Mouse (Mus musculus) MEL (cell line): Measurements from ENCODE around the gene Zbp1. TPM values are rescaled to one million over a fixed set of nuclear protein-coding genes. Genes with fewer than 3 reads are reported as not detected.

ENCODE experiments used
- DNase-seq: peaks from one replicate; pipeline ENCODE4 v3.0.0; 2011; ENCODE audit warnings: low read depth, low spot score
- H3K27ac ChIP-seq: 2 replicates; pipeline ENCODE4 v1.5.1; 2012; ENCODE audit warnings: low read depth, mild to moderate bottlenecking, control low read depth, low read length, moderate library complexity; ENCODE audit not compliant: control insufficient read depth
- H3K27me3 ChIP-seq, 2 experiments: fragments of 150-350 bp in 1 of 2; sonication (generic) in 1 of 2; 2 replicates each; pipeline ENCODE4 v1.6.1; 2012; ENCODE audit warnings: low read length in 2 of 2, mild to moderate bottlenecking in 2 of 2, improper control_type of control experiment in 1 of 2, moderate library complexity in 1 of 2; ENCODE audit not compliant: insufficient read depth in 2 of 2, control insufficient read depth in 1 of 2
- H3K36me3 ChIP-seq, 2 experiments: 2 replicates each; pipeline ENCODE4 v1.6.1; 2012 to 2014; ENCODE audit warnings: low read length in 2 of 2, improper control_type of control experiment in 1 of 2, inconsistent platforms in 1 of 2, mild to moderate bottlenecking in 1 of 2; ENCODE audit not compliant: insufficient read depth in 2 of 2, control insufficient read depth in 1 of 2
- H3K4me1 ChIP-seq, 2 experiments: fragments of 150-350 bp in 1 of 2; sonication (generic) in 1 of 2; 2 replicates each; pipeline ENCODE4 v1.6.1; 2012; ENCODE audit warnings: low read length in 2 of 2, improper control_type of control experiment in 1 of 2, mild to moderate bottlenecking in 1 of 2; ENCODE audit not compliant: insufficient read depth in 2 of 2, control insufficient read depth in 1 of 2
- H3K4me3 ChIP-seq, 2 experiments: fragments of 150-350 bp in 1 of 2; sonication (generic) in 1 of 2; 2 replicates each; pipeline ENCODE4 v1.5.1; 2012; ENCODE audit warnings: low read depth in 2 of 2, low read length in 2 of 2, mild to moderate bottlenecking in 2 of 2, moderate library complexity in 2 of 2, control low read depth in 1 of 2, improper control_type of control experiment in 1 of 2; ENCODE audit not compliant: control insufficient read depth in 1 of 2, insufficient read depth in 1 of 2
- H3K79me2 ChIP-seq: 2 replicates; pipeline ENCODE4 v1.6.1; 2012; ENCODE audit warnings: mild to moderate bottlenecking, low read length, moderate library complexity; ENCODE audit not compliant: control insufficient read depth, poor library complexity, insufficient read depth
- H3K9ac ChIP-seq: 2 replicates; pipeline ENCODE4 v1.6.1; 2012; ENCODE audit warnings: low read depth, mild to moderate bottlenecking, control low read depth, low read length, moderate library complexity; ENCODE audit not compliant: control insufficient read depth, poor library complexity, severe bottlenecking
- H3K9me3 ChIP-seq: fragments of 150-350 bp; sonication (generic); replicated peaks from 2 replicates; pipeline ENCODE4 v1.6.1; 2012; ENCODE audit warnings: mild to moderate bottlenecking, low read length, improper control_type of control experiment, moderate library complexity; ENCODE audit not compliant: insufficient read depth
- CHD1 ChIP-seq: IDR thresholded peaks from 2 replicates; pipeline ENCODE4 v1.6.1; 2012; ENCODE audit warnings: low read depth, mild to moderate bottlenecking, inconsistent platforms, low read length, improper control_type of control experiment
- CHD2 ChIP-seq: IDR thresholded peaks from 2 replicates; pipeline ENCODE4 v1.6.1; 2011; ENCODE audit warnings: low read length, improper control_type of control experiment
- CTCF ChIP-seq, 3 experiments: IDR thresholded peaks in 2 of 3; conservative IDR thresholded peaks in 1 of 3; 2 replicates each; pipeline ENCODE4 v1.5.1; 2011 to 2012; ENCODE audit warnings: low read length in 3 of 3, low read depth in 2 of 3, mild to moderate bottlenecking in 2 of 3, improper control_type of control experiment in 1 of 3, inconsistent platforms in 1 of 3, mixed read lengths in 1 of 3, moderate library complexity in 1 of 3; ENCODE audit not compliant: control insufficient read depth in 1 of 3, insufficient read depth in 1 of 3, poor library complexity in 1 of 3, severe bottlenecking in 1 of 3
- E2F4 ChIP-seq: IDR thresholded peaks from 2 replicates; pipeline ENCODE4 v1.6.1; 2011; ENCODE audit warnings: low read depth, low read length, improper control_type of control experiment, borderline replicate concordance
- EP300 ChIP-seq, 2 experiments: IDR thresholded peaks; 2 replicates each; pipeline ENCODE4 v1.6.1; 2011; ENCODE audit warnings: improper control_type of control experiment in 2 of 2, low read length in 2 of 2, low read depth in 1 of 2, mild to moderate bottlenecking in 1 of 2
- HCFC1 ChIP-seq: IDR thresholded peaks from 2 replicates; pipeline ENCODE4 v1.6.1; 2012; ENCODE audit warnings: low read depth, mild to moderate bottlenecking, inconsistent platforms, low read length, improper control_type of control experiment, moderate library complexity
- JUND ChIP-seq: IDR thresholded peaks from 2 replicates; pipeline ENCODE4 v1.6.1; 2011; ENCODE audit warnings: low read depth, mild to moderate bottlenecking, improper control_type of control experiment, low read length
- KAT2A ChIP-seq: conservative IDR thresholded peaks from 2 replicates; pipeline ENCODE4 v1.6.1; 2012; ENCODE audit warnings: low read depth, low read length, improper control_type of control experiment, inconsistent platforms
- MAX ChIP-seq: IDR thresholded peaks from 2 replicates; pipeline ENCODE4 v1.6.1; 2011; ENCODE audit warnings: low read length, improper control_type of control experiment
- MYB ChIP-seq: IDR thresholded peaks from 2 replicates; pipeline ENCODE4 v1.6.1; 2011; ENCODE audit warnings: mild to moderate bottlenecking, low read depth, low read length, improper control_type of control experiment
- MYC ChIP-seq: IDR thresholded peaks from 2 replicates; pipeline ENCODE4 v1.6.1; 2011; ENCODE audit warnings: low read depth, mild to moderate bottlenecking, low read length, improper control_type of control experiment, moderate library complexity
- RCOR1 ChIP-seq: IDR thresholded peaks from 2 replicates; pipeline ENCODE4 v1.6.1; 2012; ENCODE audit warnings: low read depth, mild to moderate bottlenecking, inconsistent platforms, low read length, improper control_type of control experiment
- SIN3A ChIP-seq: IDR thresholded peaks from 2 replicates; pipeline ENCODE4 v1.6.1; 2012; ENCODE audit warnings: low read length, improper control_type of control experiment, inconsistent platforms
- SMC3 ChIP-seq: IDR thresholded peaks from 2 replicates; pipeline ENCODE4 v1.6.1; 2011; ENCODE audit warnings: low read depth, low read length, improper control_type of control experiment
- TBP ChIP-seq: IDR thresholded peaks from 2 replicates; pipeline ENCODE4 v1.8.0; 2011; ENCODE audit warnings: low read depth, low read length, improper control_type of control experiment
- USF1 ChIP-seq: IDR thresholded peaks from 2 replicates; pipeline ENCODE4 v1.6.1; 2014; ENCODE audit warnings: low read depth, mild to moderate bottlenecking, inconsistent platforms, low read length, improper control_type of control experiment, moderate library complexity
- polyA plus RNA-seq, 2 experiments: library from polyadenylated mRNA; stranded (reverse) in 1 of 2; unstranded in 1 of 2; fragments of >175 nt in 1 of 2; fragments of >200 nt in 1 of 2; gene quantifications; 2 replicates each; pipeline versions ENCODE4 v1.2.1 to v1.2.4; 2012; ENCODE audit warnings: low replicate concordance in 2 of 2, low read depth in 1 of 2; ENCODE audit not compliant: insufficient read length in 2 of 2, insufficient read depth in 1 of 2, missing spikeins in 1 of 2
- total RNA-seq: library from RNA; depleted of rRNA; stranded (reverse); fragments of 300-350 nt; gene quantifications from 2 replicates; pipeline ENCODE4 v1.2.3, GENCODE M21; 2012

Gene Zbp1
- total and polyA plus RNA-seq, 3 experiments = not detected

DNA sequence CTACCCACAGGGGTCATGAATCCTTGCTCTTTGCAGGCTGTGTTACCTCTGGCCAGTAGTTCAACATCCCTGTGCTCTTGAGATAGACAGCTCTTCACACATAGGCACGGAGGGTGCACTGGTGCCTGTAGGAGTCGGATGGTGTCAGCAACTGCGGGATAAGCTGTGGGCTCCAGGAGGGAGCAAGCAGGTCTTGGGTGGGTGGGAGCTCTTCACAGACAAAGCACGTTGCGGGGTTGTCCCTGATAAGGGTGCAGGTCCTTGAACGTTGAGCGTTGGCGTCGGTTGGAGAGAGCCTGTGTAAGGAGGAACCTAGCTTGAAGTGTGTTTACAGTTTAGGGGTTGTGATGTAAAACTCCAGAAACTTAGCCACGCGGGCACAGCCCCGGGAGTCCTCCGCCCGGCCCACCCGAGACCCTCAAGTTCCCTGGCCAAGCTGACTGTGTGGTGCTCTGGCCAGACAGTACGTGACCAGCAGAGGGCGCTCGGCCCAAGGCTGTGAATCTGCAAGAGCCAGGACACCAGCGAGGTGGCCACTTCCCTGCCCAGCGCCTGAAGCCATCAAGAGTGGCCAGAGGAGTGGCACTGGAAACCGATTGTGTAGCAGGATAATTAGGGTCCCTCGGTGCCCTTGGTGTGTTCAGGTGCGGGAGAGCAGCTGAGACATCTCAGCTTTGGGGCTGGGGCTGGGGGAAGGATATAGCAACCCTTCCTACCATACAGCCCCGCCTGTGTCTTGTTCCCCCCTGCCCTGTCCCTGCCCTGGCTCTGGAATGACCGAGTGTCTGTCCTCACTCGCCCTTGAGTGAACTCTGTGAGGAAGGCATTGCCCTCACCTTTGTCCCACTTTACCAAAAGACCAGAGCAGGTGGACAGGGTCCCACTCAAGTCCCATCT, 32.4 kb downstream of the Zbp1 start:
- H3K4me3 ChIP-seq = no peak overlapping the region

DNA sequence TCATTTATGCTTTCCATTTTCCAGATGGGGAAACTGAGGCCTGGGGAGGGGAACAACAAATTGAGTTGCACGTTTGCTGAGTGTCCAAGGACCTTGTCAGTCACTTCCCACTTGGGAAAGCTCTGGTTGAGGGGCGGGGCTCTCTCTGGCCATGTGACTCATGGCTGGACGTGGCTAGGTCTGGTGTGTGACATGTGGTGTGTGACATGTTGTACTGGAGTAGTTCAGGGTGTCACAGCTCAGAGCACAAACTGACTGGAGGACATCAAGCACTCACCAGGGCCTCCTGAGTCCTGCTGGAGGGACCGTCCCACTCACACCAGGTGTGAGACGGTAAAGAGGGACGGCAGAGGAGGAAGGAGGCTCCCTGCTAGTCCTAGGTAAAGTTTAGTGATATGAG, 33.4 kb downstream of the Zbp1 start:
- Histone ChIP-seq H3K4me3 (no peak overlapping the region), H3K9ac (no peak overlapping the region), H3K9me3 (no peaks in the 10 kb centered on the region), H3K36me3 (no peaks in the 10 kb centered on the region), H3K79me2 (no peaks in the 10 kb centered on the region), H3K27me3 (no peaks in the 10 kb centered on the region), H3K4me1 (no peaks in the 10 kb centered on the region), H3K27ac (no peak overlapping the region)
- no peak for DNase-seq
- TF ChIP-seq MAX (no peak), JUND (no peak), MYC (no peak), CHD1 (no peak), SMC3 (no peak), E2F4 (no peak), KAT2A (no peak), SIN3A (no peak), RCOR1 (no peak), CHD2 (no peak), HCFC1 (no peak), USF1 (no peak), EP300 (IDR thresholded peaks at IDR 0.05; ENCODE audit: low read depth in 1 of 2, low read length in 2 of 2) (no peak), TBP (no peak), MYB (no peak)

More for the DNA sequence above, 32.4 kb downstream of the Zbp1 start:
- H3K4me1 ChIP-seq = no peaks in the 10 kb centered on the region
- no peaks in the 10 kb centered on the region for H3K27me3 ChIP-seq
- H3K36me3 ChIP-seq = no peaks in the 10 kb centered on the region
- peak in 1 of 3 experiments; percentile 52; a peak in 3 of 6 replicates for TF ChIP-seq CTCF (IDR thresholded peaks at IDR 0.05 in 2 of 3, conservative IDR thresholded peaks at IDR 0.05 in 1 of 3; ENCODE audit: control insufficient read depth in 1 of 3, insufficient read depth in 1 of 3, low read depth in 2 of 3, low read length in 3 of 3, poor library complexity in 1 of 3, severe bottlenecking in 1 of 3)
- TF ChIP-seq JUND = no peak
- TF ChIP-seq SMC3 = peak; percentile 13; the same call in 1 of the 2 replicates
- no peak overlapping the region for H3K27ac ChIP-seq
- H3K79me2 ChIP-seq = no peaks in the 10 kb centered on the region
- DNase-seq = no peak
- H3K9ac ChIP-seq = no peak overlapping the region
- no peaks in the 10 kb centered on the region for H3K9me3 ChIP-seq
